Mouse (Mus musculus) forebrain, embryonic 14.5 days (tissue): ENCODE data around the gene Unkl. TPM values are rescaled to one million over a fixed set of nuclear protein-coding genes. Genes with fewer than 3 reads are reported as not detected.
"Not testable (repeated sequence)": the region's sequence is repeated elsewhere in the genome, so short reads cannot be mapped to it uniquely, and the experiment has no call there.

Experiments used
- ATAC-seq: fragments of 200-750 bp; cut with Nextera tagmentation; 2 replicates; pipeline ENCODE4 v1.8.0; 2017; ENCODE audit warnings: mild to moderate bottlenecking, moderate library complexity
- DNase-seq: peaks from one replicate; pipeline ENCODE4 v3.0.0-alpha.2; 2015; ENCODE audit warnings: low spot score
- H3K27ac ChIP-seq: fragments of 300-500 bp; sonication (generic); 2 replicates; pipeline ENCODE4 v1.5.1; 2014; ENCODE audit warnings: low read depth, mild to moderate bottlenecking, control low read depth, low read length, moderate library complexity
- H3K27me3 ChIP-seq: fragments of 300-500 bp; sonication (generic); replicated peaks from 2 replicates; pipeline ENCODE4 v1.6.1; 2014; ENCODE audit warnings: low read length, control low read depth, mixed read lengths; ENCODE audit not compliant: control insufficient read depth, insufficient read depth
- H3K36me3 ChIP-seq: fragments of 300-500 bp; sonication (generic); 2 replicates; pipeline ENCODE4 v1.6.1; 2014; ENCODE audit warnings: low read length, control low read depth; ENCODE audit not compliant: control insufficient read depth, insufficient read depth
- H3K4me1 ChIP-seq: fragments of 300-500 bp; sonication (generic); 2 replicates; pipeline ENCODE4 v1.6.1; 2014; ENCODE audit warnings: antibody characterized with exemption, low read length, control low read depth; ENCODE audit not compliant: control insufficient read depth, insufficient read depth
- H3K4me2 ChIP-seq: fragments of 300-500 bp; sonication (generic); 2 replicates; pipeline ENCODE4 v1.6.1; 2014; ENCODE audit warnings: mild to moderate bottlenecking, control low read depth, low read length
- H3K4me3 ChIP-seq: fragments of 300-500 bp; sonication (generic); 2 replicates; pipeline ENCODE4 v1.5.1; 2014; ENCODE audit warnings: low read depth, low read length, control low read depth
- H3K9ac ChIP-seq: fragments of 300-500 bp; sonication (generic); 2 replicates; pipeline ENCODE4 v1.6.1; 2014; ENCODE audit warnings: mild to moderate bottlenecking, low read length, control low read depth, moderate library complexity
- H3K9me3 ChIP-seq: fragments of 300-500 bp; sonication (generic); replicated peaks from 2 replicates; pipeline ENCODE4 v1.6.1; 2016; ENCODE audit warnings: low read length, control low read depth, mixed read lengths; ENCODE audit not compliant: control insufficient read depth
- WGBS: fragments of 180-500 bp; shearing (Covaris S2); extraction: QIAGEN DNeasy Blood & Tissue Kit; methylation state at CpG from one replicate; pipeline ENCODE4 v1.1.7; 2014; 5-methylcytosine and 5-hydroxymethylcytosine counted together
- polyA plus RNA-seq: library from polyadenylated mRNA; unstranded; fragments of >200 nt; fragmentation: Nextera tagmentation; extraction: Ambion mirVana; gene quantifications from 2 replicates; pipeline ENCODE4 v1.2.1, GENCODE M21; 2014

Gene Unkl
- polyA plus RNA-seq, 1 experiment from 2014 or later, result 6.2 TPM

DNA sequence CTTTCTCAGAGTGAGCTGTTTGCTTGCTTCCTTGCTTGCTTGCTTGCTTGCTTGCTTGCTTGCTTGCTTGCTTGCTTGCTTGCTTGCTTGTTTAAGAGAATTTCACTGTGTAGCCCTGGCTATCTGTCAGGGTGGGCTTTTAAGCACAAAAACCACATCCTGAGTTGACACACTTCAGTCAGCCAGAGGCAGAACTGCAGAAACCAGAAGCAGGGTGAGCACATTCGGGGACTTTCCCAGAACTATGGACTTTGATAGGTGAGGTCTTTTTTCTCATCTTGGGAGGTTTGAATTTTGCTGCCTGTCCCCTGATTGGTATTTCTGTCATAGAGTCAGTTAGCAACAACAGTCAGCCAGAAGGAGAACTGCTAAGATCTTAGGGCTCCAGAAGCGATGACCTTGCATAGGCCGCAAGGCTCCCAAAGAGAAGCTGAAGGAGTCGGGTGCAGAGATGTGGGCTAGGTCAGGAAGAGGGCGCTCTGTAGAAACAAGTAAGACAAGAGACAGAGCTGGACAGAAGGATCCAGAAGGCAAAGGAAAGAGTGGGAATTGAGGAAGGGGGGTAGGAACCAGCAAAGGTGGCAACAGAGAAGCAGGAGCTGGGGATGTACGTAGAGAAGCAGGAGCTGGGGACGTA, 36.5 kb downstream of the Unkl start:
- Histone ChIP-seq H3K4me3 (no peak overlapping the region), H3K27me3 (no peaks in the 10 kb centered on the region), H3K9me3 (no peaks in the 10 kb centered on the region), H3K27ac (no peak overlapping the region), H3K36me3 (peaks cover 26% of the 10 kb centered on the region), H3K4me2 (no peak overlapping the region), H3K4me1 (no peaks in the 10 kb centered on the region), H3K9ac (no peak overlapping the region)
- no peak for DNase-seq
- 91% methylated on average over 7 of the region's 7 CpGs for WGBS
- ATAC-seq, result no peak

DNA sequence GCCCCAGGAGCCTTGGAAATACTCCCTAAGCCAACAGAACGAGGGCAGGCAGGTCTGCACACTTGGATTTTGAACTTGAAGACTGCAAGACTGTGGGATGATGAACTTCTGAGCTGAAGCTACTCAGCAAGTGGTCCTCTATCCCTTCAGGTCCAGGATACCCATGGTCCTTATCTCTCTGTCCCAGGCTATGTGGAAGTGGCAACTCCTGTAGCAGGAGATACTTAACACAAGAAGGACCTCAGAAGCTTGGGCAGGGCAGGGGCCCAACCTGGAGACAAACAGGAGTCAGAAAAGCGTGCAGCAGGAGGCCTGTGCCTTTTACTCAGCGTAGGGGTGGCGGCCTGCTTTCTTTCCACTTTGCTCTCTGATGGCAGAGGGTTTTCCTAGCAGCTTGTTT, 37.5 kb downstream of the Unkl start:
- no peaks in the 10 kb centered on the region for H3K4me1 ChIP-seq
- H3K9ac ChIP-seq, result no peak overlapping the region
- H3K27me3 ChIP-seq, result no peaks in the 10 kb centered on the region
- no peak overlapping the region for H3K4me2 ChIP-seq
- no peak overlapping the region for H3K27ac ChIP-seq
- WGBS, result 86% methylated on average over 4 of the region's 4 CpGs
- H3K36me3 ChIP-seq, result peaks cover 26% of the 10 kb centered on the region
- H3K9me3 ChIP-seq, result no peaks in the 10 kb centered on the region
- no peak overlapping the region for H3K4me3 ChIP-seq
- DNase-seq, result no peak
- no peak for ATAC-seq

DNA sequence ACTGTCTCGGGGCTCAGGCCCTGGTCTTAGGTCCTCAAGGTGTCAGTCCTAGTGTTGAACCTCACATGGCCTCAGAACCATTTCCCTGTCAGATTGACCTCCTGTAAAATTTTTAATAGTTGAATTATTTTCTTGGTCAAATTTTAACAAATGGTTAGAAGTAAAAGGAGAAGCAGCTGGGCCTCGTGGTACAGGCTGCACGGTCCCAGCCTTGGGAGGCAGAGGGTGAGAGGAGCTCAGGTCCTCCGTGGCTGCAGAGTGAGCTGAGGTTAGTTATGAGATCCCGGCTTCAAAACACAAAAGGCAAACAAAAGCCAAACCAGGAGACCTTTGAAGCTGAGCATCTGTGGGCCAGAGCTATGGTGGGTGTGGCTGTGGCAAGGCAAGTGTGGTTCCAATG, 39.8 kb downstream of the Unkl start:
- ATAC-seq (no peak), DNase-seq (no peak)
- Histone ChIP-seq H3K4me2 (no peak overlapping the region), H3K36me3 (peaks cover 32% of the 10 kb centered on the region), H3K27me3 (no peaks in the 10 kb centered on the region), H3K9ac (no peak overlapping the region), H3K9me3 (no peaks in the 10 kb centered on the region), H3K4me3 (no peak overlapping the region), H3K27ac (no peak overlapping the region), H3K4me1 (no peaks in the 10 kb centered on the region)
- 86% methylated on average over 5 of the region's 5 CpGs for WGBS

DNA sequence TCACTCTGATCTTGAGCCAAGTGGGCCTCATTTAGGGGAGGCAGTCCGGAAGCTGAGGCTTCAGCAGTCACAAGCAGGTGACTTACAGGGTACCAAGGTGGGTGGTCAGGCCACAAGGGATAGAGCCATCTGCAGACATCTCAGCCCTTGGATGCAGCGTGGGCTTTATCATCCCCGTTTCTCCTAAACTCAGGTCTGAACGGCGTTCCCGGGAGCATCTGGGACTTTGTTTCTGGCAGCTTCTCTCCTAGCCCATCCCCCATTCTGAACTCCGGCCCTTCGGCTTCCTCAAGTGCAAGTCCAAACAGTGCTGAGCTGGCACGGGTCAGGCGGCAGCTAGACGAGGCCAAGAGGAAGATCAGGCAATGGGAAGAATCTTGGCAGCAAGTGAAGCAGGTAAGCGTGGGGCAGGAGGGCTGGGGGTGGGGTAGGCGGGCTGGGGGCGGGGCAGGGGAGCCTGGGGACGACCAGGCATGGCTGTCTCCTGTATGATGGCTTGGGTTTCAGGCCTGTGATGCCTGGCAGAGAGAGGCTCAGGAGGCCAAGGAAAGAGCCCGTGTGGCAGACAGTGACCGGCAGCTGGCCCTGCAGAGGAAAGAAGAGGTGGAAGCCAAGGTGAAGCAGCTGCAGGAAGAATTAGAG, 41.9 kb downstream of the Unkl start:
- 78% methylated on average over 15 of the region's 17 CpGs for WGBS
- ATAC-seq, H3K27ac ChIP-seq, H3K4me2 ChIP-seq, H3K9me3 ChIP-seq, DNase-seq, H3K9ac ChIP-seq, H3K4me3 ChIP-seq, H3K27me3 ChIP-seq, H3K4me1 ChIP-seq: not testable (repeated sequence)
- H3K36me3 ChIP-seq, result peaks cover 41% of the 10 kb centered on the region

DNA sequence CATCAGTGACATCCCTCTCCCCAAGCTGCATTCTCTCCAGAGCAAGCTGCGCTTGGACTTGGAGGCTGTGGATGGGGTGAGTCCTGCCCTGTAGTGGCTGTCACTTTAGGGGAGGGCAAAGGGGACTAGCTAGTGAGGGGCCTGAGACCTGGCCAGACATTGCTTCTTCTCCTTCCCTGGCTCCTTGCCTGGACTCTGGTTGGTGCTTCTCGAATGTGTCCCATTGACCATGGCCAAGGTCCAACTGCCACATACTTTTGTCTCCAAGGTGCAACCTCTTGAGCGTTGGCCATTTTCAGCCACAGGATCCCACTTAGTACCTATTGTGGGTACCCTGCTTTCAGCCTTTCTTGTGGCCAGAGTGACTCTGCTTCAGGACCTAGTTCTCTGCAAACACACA, 42.5 kb downstream of the Unkl start:
- WGBS, result 100% methylated on average over 3 of the region's 3 CpGs

DNA sequence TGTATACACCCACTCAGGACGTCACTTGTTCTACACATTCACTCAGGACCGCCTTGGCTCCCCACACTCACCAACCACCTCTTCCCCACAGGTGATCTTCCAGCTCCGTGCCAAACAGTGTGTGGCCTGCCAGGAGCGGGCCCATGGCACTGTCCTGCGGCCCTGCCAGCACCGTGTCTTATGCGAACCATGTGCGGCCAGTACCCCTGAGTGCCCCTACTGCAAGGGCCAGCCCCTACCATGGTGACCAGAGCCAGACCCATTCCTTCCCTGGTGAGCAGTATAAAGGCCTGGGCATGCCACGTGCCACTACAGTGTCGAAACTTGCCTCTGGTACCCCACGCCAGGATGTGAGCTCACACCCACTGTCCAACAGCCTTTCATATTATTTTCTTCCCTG, 43.4 kb downstream of the Unkl start:
- not testable (repeated sequence) for H3K4me2 ChIP-seq, H3K4me3 ChIP-seq, H3K4me1 ChIP-seq, H3K9me3 ChIP-seq, H3K27ac ChIP-seq, DNase-seq, H3K9ac ChIP-seq, H3K27me3 ChIP-seq
- 91% methylated on average over 4 of the region's 11 CpGs for WGBS
- H3K36me3 ChIP-seq, result peaks cover 48% of the 10 kb centered on the region
- 0 out of 2 replicates have a peak, but pooled peaks have one; percentile 57 for ATAC-seq

More for the DNA sequence above, 42.5 kb downstream of the Unkl start:
- Histone ChIP-seq H3K4me3 (no peak overlapping the region), H3K4me2 (no peak overlapping the region), H3K9ac (no peak overlapping the region), H3K36me3 (peaks cover 46% of the 10 kb centered on the region), H3K27me3 (no peaks in the 10 kb centered on the region), H3K4me1 (no peaks in the 10 kb centered on the region), H3K9me3 (no peaks in the 10 kb centered on the region), H3K27ac (no peak overlapping the region)
- DNase-seq (no peak), ATAC-seq (no peak)

DNA sequence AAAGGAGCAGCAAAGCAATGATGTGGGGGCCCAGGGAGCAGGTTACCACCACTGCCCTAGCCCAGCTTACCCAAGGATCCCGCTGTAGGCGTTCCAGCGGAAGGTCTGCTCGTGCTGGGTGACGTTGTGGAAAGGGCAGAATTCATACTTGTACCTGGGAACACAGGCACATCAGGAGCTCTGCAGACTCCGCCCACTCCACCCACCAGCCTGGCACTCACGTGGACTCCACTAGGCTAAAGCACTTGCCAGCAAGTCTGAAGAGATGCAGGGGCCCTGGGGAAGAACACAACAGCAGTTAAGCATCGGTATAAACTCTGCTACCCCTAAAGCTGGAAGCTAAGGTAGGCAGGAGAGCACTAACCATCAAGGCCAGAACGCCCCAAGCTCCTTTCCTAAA, 47.4 kb downstream of the Unkl start:
- H3K4me1 ChIP-seq, result peaks cover 6% of the 10 kb centered on the region
- 85% methylated on average over 9 of the region's 9 CpGs for WGBS
- no peak for DNase-seq
- no peaks in the 10 kb centered on the region for H3K27me3 ChIP-seq
- no peak overlapping the region for H3K4me3 ChIP-seq
- H3K4me2 ChIP-seq, result no peak overlapping the region
- H3K9ac ChIP-seq, result no peak overlapping the region
- H3K9me3 ChIP-seq, result no peaks in the 10 kb centered on the region
- peaks cover 31% of the 10 kb centered on the region for H3K36me3 ChIP-seq
- no peak overlapping the region for H3K27ac ChIP-seq
- ATAC-seq, result no peak

DNA sequence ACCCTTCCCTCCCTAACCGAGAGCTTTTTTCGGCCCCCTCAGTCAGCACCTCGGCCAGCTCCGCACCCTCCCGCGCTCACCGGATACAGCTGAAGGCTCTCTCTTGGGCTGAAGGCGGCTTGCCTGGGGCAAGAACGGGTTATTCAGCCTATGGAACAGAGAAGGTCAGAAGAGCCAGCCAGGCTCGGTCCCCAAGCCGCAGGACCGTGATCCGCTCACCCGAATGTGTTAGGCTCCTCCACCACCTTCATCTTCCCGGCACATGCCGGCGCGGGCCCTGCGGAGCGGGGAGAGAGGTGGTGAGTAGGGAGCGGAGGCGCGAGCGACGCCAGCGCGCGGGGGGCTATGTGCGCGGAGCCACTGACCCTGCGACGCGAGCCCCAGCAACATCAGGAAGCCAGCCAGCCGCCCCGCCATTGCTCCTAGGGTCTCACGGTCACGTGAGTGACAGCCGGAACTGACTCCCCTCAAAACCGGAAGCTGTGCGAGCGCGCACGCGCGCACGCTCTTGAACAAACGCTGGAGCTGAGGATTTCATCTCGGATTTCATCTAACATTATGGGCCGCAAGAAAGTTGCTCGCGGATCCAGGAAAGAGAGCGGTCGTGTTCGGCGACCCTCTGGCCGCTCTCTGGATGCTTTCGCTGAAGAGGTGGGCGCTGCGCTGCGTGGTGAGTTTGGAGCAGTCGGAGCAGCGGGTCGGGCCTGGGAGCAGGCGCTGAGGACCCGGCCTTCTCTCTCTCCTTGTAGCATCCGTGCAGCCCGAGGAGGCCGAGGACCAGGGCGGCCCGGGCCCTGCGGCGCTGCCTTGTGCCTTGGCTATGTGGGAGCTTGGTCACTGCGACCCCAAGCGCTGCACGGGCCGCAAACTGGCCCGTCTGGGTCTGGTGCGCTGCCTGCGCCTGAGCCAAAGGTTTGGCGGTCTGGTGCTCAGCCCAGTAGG, 51.8 kb downstream of the Unkl start, which contains the start of the genes Gnptg and Tsr3:
TSS of gene Gnptg (minus strand) at position 430 of the 942 bp plus-strand sequence.
TSS of gene Tsr3 (plus strand) at position 476 of the 942 bp plus-strand sequence.
- peak within 1 kb of the TSS; percentile 96 for H3K4me2 ChIP-seq
- H3K9ac ChIP-seq, result peak within 1 kb of the TSS; percentile 95
- peak within 1 kb of the TSS; percentile 99 for H3K4me3 ChIP-seq
- peaks cover 12% of the 10 kb centered on the region for H3K4me1 ChIP-seq
- peak; percentile 90 for ATAC-seq
- peaks cover 49% of the 10 kb centered on the region for H3K36me3 ChIP-seq
- DNase-seq, result peak; percentile 96
- H3K9me3 ChIP-seq, result no peaks in the 10 kb centered on the region
- H3K27me3 ChIP-seq, result no peaks in the 10 kb centered on the region
- peak within 1 kb of the TSS; percentile 70 for H3K27ac ChIP-seq
- under 1% methylated on average over 80 of the region's 80 CpGs for WGBS
